Mouse (Mus musculus) heart, postnatal 0 days (tissue): ENCODE results near the gene Smox. TPM values are rescaled to one million over a fixed set of nuclear protein-coding genes. Genes with fewer than 3 reads are reported as not detected.
"Not testable (repeated sequence)": the region's sequence is repeated elsewhere in the genome, so short reads cannot be mapped to it uniquely, and the experiment has no call there.

Experiments used
- ATAC-seq: fragments of 200-750 bp; cut with Nextera tagmentation; 2 replicates; pipeline ENCODE4 v1.8.0; 2017; ENCODE audit warnings: low read depth, moderate number of reproducible peaks, moderate library complexity; ENCODE audit not compliant: insufficient read depth
- DNase-seq: peaks from one replicate; pipeline ENCODE4 v3.0.0-alpha.2; 2016; ENCODE audit warnings: low spot score
- H3K27ac ChIP-seq: fragments of 300-500 bp; sonication (generic); 2 replicates; pipeline ENCODE4 v1.5.1; 2014; ENCODE audit warnings: low read depth, mild to moderate bottlenecking
- H3K27me3 ChIP-seq: fragments of 300-500 bp; sonication (generic); 2 replicates; pipeline ENCODE4 v1.6.1; 2014; ENCODE audit warnings: low read length, mixed read lengths; ENCODE audit not compliant: control insufficient read depth, insufficient read depth
- H3K36me3 ChIP-seq: fragments of 300-500 bp; sonication (generic); replicated peaks from 2 replicates; pipeline ENCODE4 v1.6.1; 2014; ENCODE audit warnings: low read length, mixed read lengths; ENCODE audit not compliant: control insufficient read depth, insufficient read depth
- H3K4me1 ChIP-seq: fragments of 300-500 bp; sonication (generic); 2 replicates; pipeline ENCODE4 v1.6.1; 2014; ENCODE audit warnings: antibody characterized with exemption; ENCODE audit not compliant: control insufficient read depth, insufficient read depth
- H3K4me2 ChIP-seq: fragments of 300-500 bp; sonication (generic); 2 replicates; pipeline ENCODE4 v1.6.1; 2014; ENCODE audit warnings: low read depth, mild to moderate bottlenecking, low read length, moderate library complexity
- H3K4me3 ChIP-seq: fragments of 300-500 bp; sonication (generic); 2 replicates; pipeline ENCODE4 v1.5.1; 2014; ENCODE audit warnings: low read depth, low read length
- H3K9ac ChIP-seq: fragments of 300-500 bp; sonication (generic); replicated peaks from 2 replicates; pipeline ENCODE4 v1.6.1; 2014; ENCODE audit warnings: low read depth, low read length, mixed read lengths
- H3K9me3 ChIP-seq: fragments of 300-500 bp; sonication (generic); replicated peaks from 2 replicates; pipeline ENCODE4 v1.6.1; 2016; ENCODE audit warnings: low read length; ENCODE audit not compliant: control insufficient read depth
- CTCF ChIP-seq: IDR thresholded peaks from 2 replicates; pipeline ENCODE4 v1.5.1; 2016; ENCODE audit warnings: antibody characterized with exemption, control low read depth, low read depth
- EP300 ChIP-seq: IDR thresholded peaks from 2 replicates; pipeline ENCODE4 v1.6.1; 2016; ENCODE audit warnings: antibody characterized with exemption, low read depth
- WGBS: fragments of 180-500 bp; shearing (Covaris S2); extraction: QIAGEN DNeasy Blood & Tissue Kit; methylation state at CpG from one replicate; pipeline ENCODE4 v1.1.7; 2014; 5-methylcytosine and 5-hydroxymethylcytosine counted together
- polyA plus RNA-seq: library from polyadenylated mRNA; unstranded; fragments of >200 nt; fragmentation: Nextera tagmentation; extraction: Ambion mirVana; gene quantifications from 2 replicates; pipeline ENCODE4 v1.2.1, GENCODE M21; 2015
- total RNA-seq: library from RNA; depleted of rRNA; stranded (reverse); fragments of >200 nt; gene quantifications from 2 replicates; pipeline ENCODE4 v1.2.3, GENCODE M21; 2014; ENCODE audit warnings: low replicate concordance

The Smox gene
- total and polyA plus RNA-seq, 2 experiments from 2014 or later = 31.4 to 32.7 TPM

DNA sequence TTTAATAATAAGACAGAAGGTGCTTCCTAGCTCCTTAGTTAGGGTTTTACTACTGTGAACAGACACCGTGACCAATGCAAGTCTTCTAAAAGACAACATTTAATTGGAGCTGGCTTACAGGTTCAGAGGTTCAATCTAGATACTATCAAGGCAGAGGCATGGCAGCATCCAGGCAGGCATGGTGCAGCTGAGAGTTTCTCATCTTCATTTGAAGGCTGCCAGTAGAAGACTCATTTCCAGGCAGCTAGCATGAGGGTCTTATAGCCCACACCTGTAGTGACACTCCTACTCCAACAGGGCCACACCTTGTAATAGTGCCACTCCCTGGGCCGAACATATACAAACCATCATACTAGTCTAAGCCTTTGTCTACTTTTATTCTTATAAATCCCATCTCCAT, 27.1 kb upstream of the Smox start:
- 86% methylated on average over 2 of the region's 2 CpGs for WGBS
- 0 out of 2 replicates have a peak, but pooled peaks cover under 1% of the 10 kb centered on the region for H3K4me1 ChIP-seq
- no peak overlapping the region for H3K27ac ChIP-seq
- no peak overlapping the region for H3K4me2 ChIP-seq
- no peak overlapping the region for H3K9ac ChIP-seq
- no peaks in the 10 kb centered on the region for H3K36me3 ChIP-seq
- DNase-seq (no peak), ATAC-seq (no peak)
- no peaks in the 10 kb centered on the region for H3K27me3 ChIP-seq
- peaks cover 4% of the 10 kb centered on the region; the same call in 1 of the 2 replicates for H3K9me3 ChIP-seq
- no peak overlapping the region for H3K4me3 ChIP-seq
- TF ChIP-seq CTCF = no peak

DNA sequence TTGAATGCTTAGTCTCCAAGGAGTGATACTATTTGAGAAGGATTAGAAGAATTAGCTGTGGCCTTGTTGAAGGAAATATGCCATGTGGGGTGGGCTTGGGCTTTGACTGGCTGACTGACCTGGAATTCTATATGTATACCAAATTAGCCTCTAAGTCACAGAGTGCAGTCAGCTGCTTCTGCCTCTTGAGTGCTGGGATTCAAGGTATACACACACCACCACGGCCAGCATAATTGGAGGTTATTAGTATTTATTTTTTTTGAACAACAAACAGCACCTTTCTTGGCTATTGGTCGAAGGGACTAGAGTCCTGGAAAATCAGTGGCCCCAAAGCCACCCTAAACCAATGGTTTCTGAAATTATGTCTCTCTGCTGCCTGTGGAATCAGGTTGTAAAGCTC, 24.6 kb upstream of the Smox start:
- WGBS = 69% methylated on average over 2 of the region's 2 CpGs

DNA sequence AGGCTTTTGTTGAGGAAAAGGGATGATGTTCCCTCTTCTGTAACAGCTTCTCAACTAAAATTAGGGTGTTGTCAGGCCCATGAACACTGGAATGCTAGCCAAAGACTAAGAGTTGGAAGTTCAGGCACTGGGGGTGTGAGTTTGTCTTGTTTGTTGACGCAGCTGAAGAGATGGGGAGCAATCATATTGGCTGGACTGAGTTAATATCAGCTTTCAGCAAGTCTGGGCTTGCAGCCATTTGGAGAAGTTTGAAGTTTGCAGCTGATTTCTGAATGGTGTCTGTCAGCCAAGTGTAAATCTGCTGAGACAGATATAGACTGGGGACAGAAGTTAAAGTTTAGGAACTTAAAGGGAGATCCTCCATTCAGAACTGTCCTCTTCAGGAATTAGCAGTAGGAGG, 21.4 kb upstream of the Smox start:
- Histone ChIP-seq H3K9me3 (no peaks in the 10 kb centered on the region), H3K4me2 (no peak overlapping the region), H3K36me3 (no peaks in the 10 kb centered on the region), H3K27me3 (no peaks in the 10 kb centered on the region), H3K4me1 (0 out of 2 replicates have a peak, but pooled peaks cover 6% of the 10 kb centered on the region), H3K9ac (no peak overlapping the region), H3K4me3 (no peak overlapping the region), H3K27ac (no peak overlapping the region)
- DNase-seq = no peak
- no peak; the same call in 1 of the 2 replicates for ATAC-seq
- WGBS = 24% methylated on average over 1 of the region's 1 CpGs
- TF ChIP-seq CTCF (no peak), EP300 (no peak)

More for the DNA sequence above, 24.6 kb upstream of the Smox start:
- H3K9me3 ChIP-seq = peaks cover 4% of the 10 kb centered on the region; the same call in 1 of the 2 replicates
- H3K4me3 ChIP-seq = no peak overlapping the region
- H3K9ac ChIP-seq = no peak overlapping the region
- H3K27ac ChIP-seq = no peak overlapping the region
- no peak for TF ChIP-seq EP300
- no peak overlapping the region for H3K4me2 ChIP-seq
- no peaks in the 10 kb centered on the region for H3K36me3 ChIP-seq
- no peak for DNase-seq
- no peaks in the 10 kb centered on the region for H3K27me3 ChIP-seq
- ATAC-seq = no peak
- 0 out of 2 replicates have a peak, but pooled peaks cover 6% of the 10 kb centered on the region for H3K4me1 ChIP-seq

DNA sequence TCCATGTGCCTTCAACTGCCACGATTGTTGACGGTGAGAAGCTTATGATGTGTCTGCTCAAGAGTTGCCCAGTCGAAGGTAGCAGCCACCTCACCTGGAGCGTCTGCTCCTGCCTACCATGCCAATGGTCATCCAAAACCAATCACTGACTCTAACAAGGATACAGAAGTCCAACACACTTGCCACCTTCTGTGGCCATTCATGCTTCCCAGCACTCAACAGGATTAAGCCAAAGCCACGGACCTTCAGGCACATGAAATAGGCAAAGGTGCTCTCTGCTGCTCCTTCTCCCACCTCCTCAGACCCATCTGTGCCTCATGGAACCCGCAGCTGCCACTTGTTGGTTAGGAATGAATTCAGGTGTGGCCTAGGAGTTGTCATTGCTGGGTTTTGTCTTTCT, 17.5 kb upstream of the Smox start:
- H3K36me3 ChIP-seq = no peaks in the 10 kb centered on the region
- no peak overlapping the region for H3K4me3 ChIP-seq
- no peaks in the 10 kb centered on the region for H3K9me3 ChIP-seq
- TF ChIP-seq CTCF (no peak), EP300 (no peak)
- WGBS = 78% methylated on average over 6 of the region's 6 CpGs
- 0 out of 2 replicates have a peak, but pooled peaks cover 6% of the 10 kb centered on the region for H3K4me1 ChIP-seq
- no peak for DNase-seq
- no peak for ATAC-seq
- no peaks in the 10 kb centered on the region for H3K27me3 ChIP-seq
- no peak overlapping the region for H3K27ac ChIP-seq
- no peak overlapping the region for H3K9ac ChIP-seq
- H3K4me2 ChIP-seq = no peak overlapping the region

DNA sequence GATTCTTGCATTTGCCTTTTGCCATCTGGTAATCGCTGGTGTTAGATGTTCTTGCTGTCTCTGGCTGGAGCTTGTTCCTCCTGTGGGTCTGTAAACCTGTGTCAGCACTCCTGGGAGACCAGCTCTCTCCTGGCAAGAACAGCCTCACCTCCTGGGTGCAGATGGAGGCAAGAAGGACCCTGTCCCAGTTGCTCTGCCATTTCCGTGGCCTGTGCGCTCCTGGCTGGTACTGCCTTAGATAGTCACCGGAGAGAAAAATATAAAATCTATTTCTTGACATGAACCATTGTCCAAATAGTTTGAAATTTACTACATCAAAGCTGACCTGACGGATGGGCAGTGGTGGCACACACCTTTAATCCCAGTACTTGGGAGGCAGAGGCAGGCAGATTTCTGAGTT, 14.2 kb upstream of the Smox start:
- not testable (repeated sequence) for H3K9me3 ChIP-seq, H3K36me3 ChIP-seq, DNase-seq, H3K9ac ChIP-seq, H3K4me1 ChIP-seq, H3K4me3 ChIP-seq, ATAC-seq, H3K4me2 ChIP-seq, H3K27ac ChIP-seq, H3K27me3 ChIP-seq
- 90% methylated on average over 5 of the region's 5 CpGs for WGBS

DNA sequence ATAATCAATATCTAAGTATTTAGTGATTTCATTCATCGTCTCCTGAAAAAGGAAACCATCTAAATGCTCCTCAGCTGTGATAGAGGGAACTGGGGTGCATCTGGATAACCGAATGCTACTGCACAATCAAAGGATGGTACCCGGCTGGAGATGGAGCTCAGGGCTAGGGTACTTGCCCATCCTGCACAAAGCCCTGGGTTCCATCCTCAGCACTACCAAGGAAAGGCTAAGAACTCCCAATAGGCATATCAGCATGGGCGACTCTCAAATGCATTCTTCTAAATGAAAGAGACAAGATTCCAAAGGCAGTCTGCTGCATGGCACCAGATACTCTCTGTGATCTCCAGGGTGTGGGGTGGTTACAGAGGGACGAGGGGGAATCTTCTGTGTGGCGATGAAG, 13.4 kb upstream of the Smox start:
- WGBS = 69% methylated on average over 6 of the region's 6 CpGs
- no peak for TF ChIP-seq EP300
- no peaks in the 10 kb centered on the region for H3K4me1 ChIP-seq

More for the DNA sequence above, 13.4 kb upstream of the Smox start:
- DNase-seq (no peak), ATAC-seq (no peak)
- H3K9me3 ChIP-seq = no peaks in the 10 kb centered on the region
- H3K36me3 ChIP-seq = no peaks in the 10 kb centered on the region
- no peak overlapping the region for H3K4me2 ChIP-seq
- H3K9ac ChIP-seq = no peak overlapping the region
- no peak overlapping the region for H3K4me3 ChIP-seq
- no peaks in the 10 kb centered on the region for H3K27me3 ChIP-seq
- H3K27ac ChIP-seq = no peak overlapping the region
